Mouse (Mus musculus) intestine, postnatal 0 days (tissue): ENCODE results near the gene Irgm2. TPM values are rescaled to one million over a fixed set of nuclear protein-coding genes. Genes with fewer than 3 reads are reported as not detected.
"Not testable (repeated sequence)": the region's sequence is repeated elsewhere in the genome, so short reads cannot be mapped to it uniquely, and the experiment has no call there.

Source experiments
- ATAC-seq: fragments of 200-750 bp; cut with Nextera tagmentation; 2 replicates; pipeline ENCODE4 v1.8.0; 2017; ENCODE audit warnings: mild to moderate bottlenecking, moderate TSS enrichment, moderate library complexity
- H3K27ac ChIP-seq: fragments of 300-500 bp; sonication (generic); 2 replicates; pipeline ENCODE4 v1.5.1; 2014; ENCODE audit warnings: mild to moderate bottlenecking, low read depth, low read length, moderate library complexity
- H3K27me3 ChIP-seq: fragments of 300-500 bp; sonication (generic); replicated peaks from 2 replicates; pipeline ENCODE4 v1.6.1; 2014; ENCODE audit warnings: low read length, mixed read lengths; ENCODE audit not compliant: control insufficient read depth, insufficient read depth
- H3K36me3 ChIP-seq: fragments of 300-500 bp; sonication (generic); 2 replicates; pipeline ENCODE4 v1.6.1; 2014; ENCODE audit warnings: mild to moderate bottlenecking, moderate library complexity; ENCODE audit not compliant: control insufficient read depth, insufficient read depth
- H3K4me1 ChIP-seq: fragments of 300-500 bp; sonication (generic); replicated peaks from 2 replicates; pipeline ENCODE4 v1.6.1; 2014; ENCODE audit warnings: antibody characterized with exemption, low read length, mixed read lengths; ENCODE audit not compliant: control insufficient read depth, insufficient read depth
- H3K4me2 ChIP-seq: fragments of 300-500 bp; sonication (generic); replicated peaks from 2 replicates; pipeline ENCODE4 v1.6.1; 2014; ENCODE audit warnings: low read depth, mild to moderate bottlenecking, moderate library complexity
- H3K4me3 ChIP-seq: fragments of 300-500 bp; sonication (generic); 2 replicates; pipeline ENCODE4 v1.5.1; 2014; ENCODE audit warnings: low read depth, low read length
- H3K9ac ChIP-seq: fragments of 300-500 bp; sonication (generic); 2 replicates; pipeline ENCODE4 v1.6.1; 2014; ENCODE audit warnings: mild to moderate bottlenecking, low read depth, low read length
- H3K9me3 ChIP-seq: fragments of 300-500 bp; sonication (generic); 2 replicates; pipeline ENCODE4 v1.6.1; 2016; ENCODE audit warnings: mixed run types; ENCODE audit not compliant: control insufficient read depth
- CTCF ChIP-seq: sonication (generic); IDR thresholded peaks from 2 replicates; pipeline ENCODE4 v1.5.1; 2016; ENCODE audit warnings: low read depth, mild to moderate bottlenecking, control low read depth, antibody characterized with exemption, moderate library complexity
- WGBS: fragments of 180-500 bp; shearing (Covaris S2); extraction: QIAGEN DNeasy Blood & Tissue Kit; methylation state at CpG from one replicate; pipeline ENCODE4 v1.1.7; 2014; 5-methylcytosine and 5-hydroxymethylcytosine counted together
- polyA plus RNA-seq: library from polyadenylated mRNA; unstranded; fragments of >200 nt; fragmentation: Nextera tagmentation; extraction: Ambion mirVana; gene quantifications from 2 replicates; pipeline ENCODE4 v1.2.1, GENCODE M21; 2015

Gene Irgm2
- polyA plus RNA-seq, 1 experiment from 2014 or later: 6.4 TPM

DNA sequence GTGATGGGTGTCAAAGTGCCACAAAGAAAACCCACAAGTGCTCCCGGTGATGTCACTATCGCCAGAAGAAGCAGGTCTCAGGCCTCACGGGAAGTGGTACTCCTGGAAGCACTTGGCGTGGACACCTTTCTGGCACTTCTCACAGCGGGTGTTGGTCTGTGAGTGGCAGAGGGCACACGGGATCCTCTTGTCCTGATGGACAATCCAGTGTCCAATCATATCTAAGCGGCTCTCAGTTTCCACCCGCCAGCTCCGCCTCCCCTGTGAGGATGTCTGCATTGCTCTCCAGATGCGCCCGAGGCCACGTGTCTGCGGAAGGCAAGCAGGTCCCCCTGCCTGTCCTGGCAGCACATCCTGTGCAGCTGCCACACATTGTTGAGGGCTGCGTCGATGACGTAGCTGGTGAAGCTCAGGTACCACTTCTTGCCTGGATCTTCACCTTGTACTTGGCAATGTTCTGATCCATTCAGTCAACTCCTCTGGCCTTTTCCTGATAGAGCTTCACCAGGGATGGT lies 31.0 kb downstream of the Irgm2 start:
- Histone ChIP-seq H3K4me3 (no peak overlapping the region), H3K36me3 (no peaks in the 10 kb centered on the region), H3K4me2 (no peak overlapping the region), H3K9ac (no peak overlapping the region), H3K27me3 (no peaks in the 10 kb centered on the region), H3K4me1 (no peaks in the 10 kb centered on the region), H3K9me3 (no peaks in the 10 kb centered on the region), H3K27ac (no peak overlapping the region)
- no peak for ATAC-seq
- 66% methylated on average over 16 of the region's 16 CpGs for WGBS
- no peak for TF ChIP-seq CTCF

DNA sequence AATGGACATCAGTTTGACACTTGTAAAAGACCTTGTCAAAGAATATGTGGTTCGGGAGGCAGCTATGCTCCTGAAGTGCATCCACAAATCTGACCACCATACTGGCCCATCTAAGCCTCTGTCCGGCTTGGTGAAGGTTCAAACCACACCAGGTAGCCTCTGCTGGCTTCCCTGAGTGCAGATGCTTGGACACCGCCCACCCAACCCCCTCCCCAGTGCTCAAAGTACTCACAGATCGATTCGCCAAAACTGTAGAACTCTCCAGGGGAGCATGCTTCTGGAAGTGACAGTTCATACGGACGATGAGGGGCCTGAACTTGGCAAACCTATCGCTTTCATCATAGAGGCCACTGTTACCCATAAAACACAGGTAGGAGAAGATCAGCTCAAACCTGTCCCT lies 31.7 kb downstream of the Irgm2 start:
- H3K36me3 ChIP-seq: no peaks in the 10 kb centered on the region
- H3K4me1 ChIP-seq: no peaks in the 10 kb centered on the region
- H3K4me3 ChIP-seq: no peak overlapping the region
- no peak for TF ChIP-seq CTCF
- H3K9ac ChIP-seq: no peak overlapping the region
- no peak overlapping the region for H3K4me2 ChIP-seq
- no peaks in the 10 kb centered on the region for H3K9me3 ChIP-seq
- WGBS: 86% methylated on average over 8 of the region's 8 CpGs
- no peak overlapping the region for H3K27ac ChIP-seq
- no peaks in the 10 kb centered on the region for H3K27me3 ChIP-seq
- ATAC-seq: no peak

DNA sequence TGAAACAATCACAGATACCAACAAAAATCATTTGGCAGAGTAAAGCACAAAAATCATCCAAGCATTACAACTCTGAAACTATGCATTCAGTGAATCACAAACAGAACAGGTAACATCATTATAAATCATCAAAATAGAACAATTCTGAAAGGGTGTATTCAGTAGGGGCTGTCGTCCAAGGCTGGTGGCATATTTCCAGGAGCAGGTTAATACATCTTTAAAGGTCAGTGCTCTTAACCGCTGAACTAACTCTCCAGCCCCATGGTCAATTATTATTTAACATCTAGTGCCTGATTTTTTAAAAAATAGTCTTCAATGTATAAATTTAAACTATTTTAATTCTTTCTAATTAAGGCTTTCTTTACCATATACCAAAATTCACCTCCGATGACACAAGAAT lies 35.1 kb downstream of the Irgm2 start:
- H3K9ac ChIP-seq, H3K9me3 ChIP-seq, H3K4me1 ChIP-seq, H3K4me2 ChIP-seq, H3K4me3 ChIP-seq, H3K27ac ChIP-seq, H3K36me3 ChIP-seq, ATAC-seq, H3K27me3 ChIP-seq: not testable (repeated sequence)
- WGBS: 77% methylated on average over 3 of the region's 3 CpGs

DNA sequence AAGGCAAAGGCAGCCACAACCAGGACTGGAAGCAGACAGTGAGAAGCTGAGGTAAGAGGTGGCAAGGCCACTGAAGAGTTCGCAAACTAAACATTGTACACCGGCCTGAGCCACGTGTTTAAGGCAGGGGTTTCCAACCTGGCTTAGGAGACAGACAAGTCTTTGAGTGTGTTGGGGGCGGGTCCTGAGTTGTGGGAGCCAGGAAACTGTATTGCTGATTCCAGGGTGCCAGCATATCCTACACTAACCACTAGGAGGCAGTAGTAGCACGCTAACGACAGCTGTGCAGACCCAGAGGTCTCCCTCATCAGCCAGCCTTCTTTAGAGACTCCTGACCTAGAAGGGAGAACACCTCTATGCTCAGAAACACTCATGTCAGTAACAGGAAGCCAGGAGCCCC lies 35.7 kb downstream of the Irgm2 start:
- Histone ChIP-seq H3K36me3 (no peaks in the 10 kb centered on the region), H3K27me3 (no peaks in the 10 kb centered on the region), H3K4me3 (no peak overlapping the region), H3K4me1 (no peaks in the 10 kb centered on the region), H3K27ac (no peak overlapping the region), H3K9ac (no peak overlapping the region), H3K4me2 (no peak overlapping the region), H3K9me3 (no peaks in the 10 kb centered on the region)
- WGBS: 34% methylated on average over 6 of the region's 6 CpGs
- TF ChIP-seq CTCF: peak; percentile 74
- no peak for ATAC-seq

DNA sequence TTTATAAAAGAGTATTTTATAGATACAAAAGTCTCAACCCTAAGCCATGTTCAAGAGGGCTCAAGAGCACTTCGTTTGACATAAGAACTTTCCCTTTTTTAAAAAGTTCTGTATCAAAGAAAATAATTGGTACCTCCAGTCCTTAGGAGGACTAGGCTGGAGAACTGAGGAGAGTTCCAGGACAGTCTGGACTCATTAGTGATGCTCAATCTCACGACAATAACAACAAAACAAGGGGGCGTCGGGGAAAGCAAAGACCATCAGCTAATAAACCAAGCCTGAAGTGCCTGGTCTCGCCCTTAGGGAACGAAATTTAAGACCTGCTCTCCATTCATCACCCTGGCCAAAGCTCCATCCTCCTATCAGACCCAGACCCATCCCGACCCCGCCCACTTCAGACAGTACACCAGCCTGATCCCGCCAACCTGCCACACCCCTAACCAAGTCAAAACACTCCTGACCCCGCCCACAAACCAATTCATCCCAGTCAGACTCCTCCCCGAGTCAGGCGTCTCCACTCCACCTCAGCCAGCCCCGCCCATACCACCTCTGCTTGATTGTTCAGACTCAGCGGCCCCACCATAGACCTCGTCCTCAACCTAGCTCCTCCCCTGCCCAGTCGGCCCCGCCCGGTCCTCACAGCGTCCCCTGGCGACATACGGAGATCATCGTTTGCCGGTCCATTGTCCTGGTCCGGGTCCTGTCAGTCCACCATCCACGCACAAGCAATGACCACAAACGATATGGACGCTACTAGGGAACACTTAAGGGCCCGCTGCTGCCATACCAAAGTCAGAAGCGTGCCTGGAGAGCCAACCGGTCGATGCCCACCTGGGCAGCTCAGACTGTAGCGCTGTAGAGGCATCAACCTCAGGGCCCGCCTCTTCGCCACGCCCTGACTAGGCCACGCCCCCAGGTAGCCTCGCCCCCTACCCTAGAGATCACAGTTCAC lies 39.7 kb downstream of the Irgm2 start:
- peak; percentile 96 for ATAC-seq
- Histone ChIP-seq H3K9me3 (no peaks in the 10 kb centered on the region), H3K36me3 (no peaks in the 10 kb centered on the region), H3K27ac (no peak overlapping the region), H3K27me3 (0 out of 2 replicates have a peak, but pooled peaks cover 2% of the 10 kb centered on the region), H3K4me3 (peak overlapping the region; percentile 37), H3K4me2 (peak overlapping the region; percentile 71), H3K9ac (no peak overlapping the region), H3K4me1 (no peaks in the 10 kb centered on the region)
- TF ChIP-seq CTCF: peak; percentile 74
- WGBS: 3% methylated on average over 37 of the region's 37 CpGs

DNA sequence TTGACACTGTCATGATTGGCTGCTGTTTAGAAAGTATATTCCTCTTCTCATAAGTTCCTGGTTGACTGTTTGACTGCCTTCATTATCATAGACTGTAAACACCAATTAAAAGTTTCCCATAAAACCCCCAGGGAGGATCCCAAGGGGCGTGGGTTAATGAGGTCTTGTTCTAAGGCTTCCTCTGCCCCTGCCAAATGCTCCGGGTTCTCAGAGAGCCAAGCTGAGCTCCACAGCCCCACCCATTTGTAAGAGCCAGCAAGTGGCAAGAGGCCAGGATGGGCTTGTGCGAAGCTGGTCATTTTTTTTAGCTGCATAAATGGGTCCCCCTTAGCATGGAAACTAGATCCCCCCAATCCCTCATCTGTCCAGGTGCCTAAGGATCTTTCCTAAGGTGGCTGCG lies 47.9 kb downstream of the Irgm2 start:
- no peak overlapping the region for H3K4me3 ChIP-seq
- no peak overlapping the region for H3K9ac ChIP-seq
- WGBS: 39% methylated on average over 4 of the region's 4 CpGs
- no peaks in the 10 kb centered on the region for H3K4me1 ChIP-seq
- H3K27ac ChIP-seq: no peak overlapping the region
- no peak for ATAC-seq
- 0 out of 2 replicates have a peak, but pooled peaks cover 2% of the 10 kb centered on the region for H3K27me3 ChIP-seq
- no peaks in the 10 kb centered on the region for H3K9me3 ChIP-seq
- H3K36me3 ChIP-seq: no peaks in the 10 kb centered on the region
- TF ChIP-seq CTCF: no peak
- H3K4me2 ChIP-seq: no peak overlapping the region
